Mouse (Mus musculus) fat pad, adult 2 months (tissue): ENCODE data around the gene A630001G21Rik.

Experiments
- DNase-seq: peaks from one replicate; pipeline ENCODE4 v3.0.0-alpha.2; 2011; ENCODE audit warnings: low read depth, low spot score; ENCODE audit errors: extremely low read depth

The A630001G21Rik gene

DNA sequence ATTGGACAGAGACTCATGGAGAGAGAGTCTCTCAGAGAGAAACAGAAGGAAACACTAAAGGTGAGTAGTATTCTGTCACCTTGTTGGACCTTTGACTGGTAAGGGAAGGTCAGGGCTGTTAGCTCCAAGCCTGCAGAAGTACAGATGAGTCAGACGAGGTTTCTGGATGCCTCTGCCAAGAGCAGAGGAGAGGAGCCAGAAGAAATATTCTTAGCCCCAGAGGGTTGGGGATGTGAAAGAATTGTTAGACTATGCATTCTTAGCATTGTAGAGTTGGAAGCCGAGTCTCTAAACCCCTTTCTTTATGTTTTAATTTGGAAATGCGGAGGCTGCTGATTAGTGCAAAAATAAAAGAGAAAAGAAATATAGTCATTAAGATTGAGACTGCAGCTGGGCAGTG lies 6.5 kb downstream of the A630001G21Rik start:
- DNase-seq, result peak; percentile 47

DNA sequence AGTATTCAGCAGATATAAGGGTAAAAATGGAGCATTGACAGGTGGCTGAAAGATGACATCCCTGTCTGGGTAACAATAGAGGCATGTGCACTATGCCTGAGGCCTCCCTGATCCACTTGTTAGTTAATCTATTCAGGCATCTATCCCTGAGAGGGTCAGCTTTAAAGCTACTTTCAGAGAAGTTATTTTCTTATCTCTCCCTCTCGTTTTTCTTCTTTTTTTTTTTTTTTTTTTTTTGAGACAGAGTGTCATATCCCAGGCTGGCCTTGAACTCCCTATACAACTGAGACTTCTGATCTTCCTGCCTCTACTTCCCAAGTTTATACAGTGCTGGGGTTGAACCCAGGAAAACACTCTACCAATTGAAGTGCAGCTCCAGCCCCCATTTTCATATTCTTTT lies 10.7 kb downstream of the A630001G21Rik start:
- no peak for DNase-seq

DNA sequence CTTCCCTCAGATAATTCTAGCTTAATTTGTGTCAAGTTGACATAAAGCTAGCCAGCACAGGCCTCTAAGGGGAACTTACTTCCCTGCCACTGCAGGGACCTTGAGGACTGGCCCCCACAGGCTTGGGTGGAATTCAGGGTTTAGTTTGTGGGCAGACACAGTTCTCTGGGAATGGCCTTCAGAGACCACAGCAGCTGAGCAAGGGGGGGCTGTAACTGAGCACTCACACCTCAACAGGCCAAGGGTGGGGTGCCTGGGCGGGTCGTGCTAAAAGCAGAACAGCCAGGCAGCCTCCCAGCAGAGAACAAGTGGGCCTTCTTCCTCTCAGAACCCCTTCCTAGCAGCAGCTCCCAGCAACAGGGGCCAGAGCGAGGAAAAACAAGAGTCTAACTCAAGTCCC lies 12.3 kb downstream of the A630001G21Rik start:
- no peak for DNase-seq

DNA sequence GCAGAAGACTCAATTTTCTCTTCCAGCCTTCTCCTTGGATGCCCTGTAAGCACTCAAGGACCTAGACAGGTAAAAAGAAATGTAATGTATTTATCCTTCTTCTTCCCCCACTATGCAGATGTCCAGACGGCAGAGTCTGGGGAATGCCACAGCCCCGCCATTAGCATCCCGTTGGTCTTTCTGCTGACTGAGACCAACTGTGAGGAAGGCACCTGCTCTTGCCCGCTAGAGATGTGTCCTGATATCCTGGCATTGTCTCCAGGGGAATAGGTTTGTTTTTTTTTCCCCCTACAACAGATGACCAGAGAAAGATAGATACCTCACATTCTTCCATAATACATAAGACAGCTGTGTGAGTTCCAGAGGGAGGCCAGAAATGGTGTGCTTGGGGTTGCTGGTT lies 14.2 kb downstream of the A630001G21Rik start:
- DNase-seq, result no peak

DNA sequence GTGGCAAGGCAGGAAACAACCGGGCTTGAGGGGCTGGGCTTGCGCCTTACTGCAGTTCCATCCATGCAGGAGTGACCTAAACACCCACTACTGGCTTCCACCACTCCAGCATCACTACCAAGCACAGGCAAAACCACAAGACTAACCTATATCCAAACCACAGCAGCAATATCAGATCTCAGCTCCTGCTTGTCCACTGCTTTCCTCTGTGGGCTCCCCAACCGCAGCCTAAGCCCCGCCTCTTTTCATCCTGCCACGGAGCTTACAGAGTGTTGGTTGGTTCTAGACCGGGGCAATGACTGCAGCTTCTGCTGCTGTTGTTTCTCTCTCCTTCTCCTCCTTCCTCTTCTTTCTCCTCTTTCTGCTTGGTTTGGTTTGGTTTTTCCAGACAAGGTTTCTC lies 15.1 kb downstream of the A630001G21Rik start:
- DNase-seq, result no peak

DNA sequence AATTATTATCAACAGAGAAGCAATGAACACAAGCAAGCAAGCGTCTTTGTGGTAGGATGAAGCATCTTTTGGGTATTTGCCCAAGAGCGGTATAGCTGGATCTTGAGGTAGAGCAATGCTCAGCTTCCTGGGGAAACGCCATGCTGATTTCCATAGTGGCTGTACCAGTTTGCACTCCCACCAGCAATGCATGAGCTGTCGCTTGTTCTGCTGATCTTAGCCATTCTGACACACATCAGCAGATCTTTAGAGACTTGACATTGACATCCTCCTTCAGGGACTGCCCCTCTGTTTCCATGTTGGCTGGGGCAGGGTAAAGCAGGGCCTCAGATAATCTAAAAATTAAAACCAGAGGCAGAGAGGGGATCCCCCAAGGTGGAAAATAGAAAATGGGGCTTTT lies 16.8 kb downstream of the A630001G21Rik start:
- no peak for DNase-seq

DNA sequence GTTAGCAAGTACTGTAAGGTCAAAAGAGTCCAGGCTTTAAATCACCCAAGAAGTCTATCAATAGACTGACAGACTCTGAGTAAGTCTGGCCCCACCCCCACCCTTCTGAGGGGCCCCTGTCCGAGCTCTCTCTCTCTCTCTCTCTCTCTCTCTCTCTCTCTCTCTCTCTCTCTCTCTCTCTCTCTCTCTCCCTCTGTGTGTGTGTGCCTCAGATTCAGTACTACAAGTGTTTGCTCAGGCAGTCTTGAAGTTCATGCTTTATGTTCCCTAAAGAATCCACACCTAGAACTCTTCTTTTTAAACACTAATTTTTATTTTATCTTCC lies 19.5 kb downstream of the A630001G21Rik start:
- no peak for DNase-seq

DNA sequence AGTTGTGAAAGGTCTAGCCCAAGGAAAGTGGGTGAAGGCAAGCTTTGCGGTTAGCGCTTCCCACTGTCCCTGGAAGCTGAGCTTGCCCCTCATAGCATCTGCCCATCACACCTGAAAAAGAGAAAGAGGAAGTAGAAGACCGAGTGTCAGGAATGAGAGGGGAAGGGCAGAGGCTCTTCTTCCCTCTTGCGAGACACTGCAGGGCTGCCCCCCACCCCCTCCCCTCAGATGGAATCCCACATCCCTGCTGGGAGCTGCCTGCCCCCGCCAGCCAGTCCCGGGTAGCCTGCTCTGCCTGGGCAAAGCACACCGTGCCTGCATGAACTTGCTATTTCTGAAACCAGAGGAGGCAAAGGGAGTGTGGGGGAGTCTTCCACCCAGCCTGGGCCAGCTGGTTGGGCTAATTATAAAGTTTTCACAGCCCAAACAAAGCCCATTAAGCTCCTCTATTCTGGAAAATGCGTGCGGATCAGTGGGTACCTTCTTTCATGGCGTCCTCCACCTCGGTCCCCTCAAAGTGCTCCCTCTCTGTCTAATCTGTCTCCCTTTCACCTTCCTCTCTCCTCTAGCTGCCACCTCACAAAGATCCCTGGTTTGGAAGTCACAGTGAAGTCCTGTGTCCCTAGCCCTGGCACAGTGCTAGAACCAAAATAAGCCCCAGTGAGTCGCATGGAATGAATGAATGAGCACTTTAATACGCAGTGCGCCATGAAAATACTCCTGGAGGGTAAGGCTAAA lies 20.0 kb downstream of the A630001G21Rik start:
- no peak for DNase-seq

DNA sequence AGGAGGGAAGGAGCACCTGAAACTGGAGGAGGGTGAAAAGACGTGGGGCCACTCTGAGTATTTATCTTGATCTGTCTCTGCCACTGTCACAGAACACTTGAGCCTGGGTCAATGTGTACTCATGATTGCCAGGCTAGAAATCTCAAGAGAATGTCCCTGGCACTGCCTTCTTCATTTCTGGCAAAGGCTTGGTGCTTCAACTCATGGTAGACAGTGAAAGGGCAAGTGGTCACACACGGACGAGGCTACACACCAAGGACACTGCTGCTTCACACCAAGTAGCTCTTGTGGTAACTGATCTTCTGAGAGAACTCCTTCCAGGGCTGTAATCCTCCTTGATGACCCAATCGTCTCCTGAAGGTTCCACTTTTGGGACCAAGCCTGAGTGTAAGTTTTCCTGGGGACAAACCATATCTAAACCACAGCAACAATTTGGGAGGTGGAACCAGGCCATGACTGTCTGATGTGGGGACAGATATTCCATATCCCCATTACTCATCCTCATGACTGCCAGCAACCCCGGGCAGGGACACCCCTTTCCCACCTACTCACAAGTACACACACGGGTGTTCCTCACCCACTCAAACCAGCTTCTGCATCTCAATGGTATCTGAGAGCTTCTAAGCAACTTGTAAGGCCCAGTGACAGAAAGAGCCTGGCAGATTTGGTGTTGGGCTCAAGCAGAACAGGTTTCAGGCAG lies 20.8 kb downstream of the A630001G21Rik start:
- DNase-seq, result peak; percentile 23

DNA sequence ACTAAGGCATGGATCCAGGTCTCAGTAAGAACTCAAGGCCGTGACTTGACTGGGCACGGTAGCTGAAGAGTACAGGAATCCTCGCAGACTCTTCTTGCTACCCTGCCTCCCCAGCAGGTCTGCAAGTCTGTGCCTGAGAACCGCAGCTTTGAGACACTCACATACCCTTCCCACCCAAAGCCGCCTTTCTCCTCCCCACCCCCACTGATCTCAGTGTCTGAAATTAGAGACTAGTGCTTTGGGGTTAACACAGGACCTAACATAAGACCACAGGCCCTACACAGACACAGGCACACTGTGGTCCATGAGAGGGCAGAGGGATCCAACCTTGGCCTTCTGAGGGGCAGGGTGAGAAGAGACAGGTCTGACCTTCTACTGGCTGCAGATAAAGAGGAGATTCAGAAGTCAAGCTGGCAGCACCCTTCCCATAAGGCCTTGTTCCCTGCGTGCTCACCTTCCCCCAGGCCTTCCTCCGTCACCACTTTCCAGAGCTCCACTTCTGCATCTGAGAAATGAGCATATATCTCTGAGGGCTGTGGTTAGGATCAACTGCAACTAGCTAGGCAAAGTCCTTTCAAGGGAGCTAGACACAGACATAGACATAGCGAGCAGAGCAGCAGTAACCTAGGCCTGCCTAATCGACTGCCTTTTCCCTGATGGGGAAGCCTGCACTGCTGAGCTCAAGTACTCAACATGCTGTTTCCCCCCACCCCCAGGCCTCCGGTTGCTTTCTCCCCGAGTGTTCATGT lies 26.3 kb downstream of the A630001G21Rik start:
- DNase-seq, result no peak

DNA sequence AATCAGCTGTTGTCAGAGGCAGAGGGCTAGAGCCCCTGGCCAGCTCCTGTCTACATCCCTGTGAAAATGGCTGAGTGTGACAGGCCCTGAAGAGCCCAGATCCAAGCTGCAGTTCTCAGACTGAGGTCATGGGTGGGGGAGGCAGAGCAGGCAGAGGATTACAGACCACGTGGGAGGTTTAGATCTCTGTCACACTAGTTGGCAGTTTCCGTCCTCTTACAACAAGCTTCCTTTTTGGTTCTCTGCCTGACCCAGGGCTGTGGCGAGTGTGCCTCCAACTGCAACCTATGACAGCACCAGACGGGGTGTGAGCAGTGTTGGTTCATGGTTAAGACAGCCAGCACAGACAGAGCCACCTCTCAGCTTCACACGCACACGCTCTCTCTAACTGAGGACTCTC lies 26.9 kb downstream of the A630001G21Rik start:
- DNase-seq, result peak; percentile 74

DNA sequence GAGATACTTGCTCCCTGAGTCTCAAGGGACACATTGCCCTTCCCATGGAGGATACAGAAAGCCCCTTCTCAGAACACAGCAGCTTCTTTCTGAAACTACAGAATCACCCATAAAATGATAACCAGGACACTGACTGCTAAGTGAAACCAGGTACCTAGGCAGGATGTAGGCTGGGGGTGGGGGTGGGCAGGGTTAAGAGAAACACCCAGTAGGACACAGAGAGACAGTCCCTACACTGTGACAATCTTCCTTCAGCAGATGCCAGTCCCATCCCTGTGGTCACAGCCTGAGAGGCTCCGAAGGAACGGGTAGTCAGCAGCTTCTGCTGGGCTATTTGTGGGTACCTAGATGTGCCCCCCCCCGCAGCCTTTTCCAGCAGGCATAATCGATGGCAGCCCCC lies 27.8 kb downstream of the A630001G21Rik start:
- no peak for DNase-seq

DNA sequence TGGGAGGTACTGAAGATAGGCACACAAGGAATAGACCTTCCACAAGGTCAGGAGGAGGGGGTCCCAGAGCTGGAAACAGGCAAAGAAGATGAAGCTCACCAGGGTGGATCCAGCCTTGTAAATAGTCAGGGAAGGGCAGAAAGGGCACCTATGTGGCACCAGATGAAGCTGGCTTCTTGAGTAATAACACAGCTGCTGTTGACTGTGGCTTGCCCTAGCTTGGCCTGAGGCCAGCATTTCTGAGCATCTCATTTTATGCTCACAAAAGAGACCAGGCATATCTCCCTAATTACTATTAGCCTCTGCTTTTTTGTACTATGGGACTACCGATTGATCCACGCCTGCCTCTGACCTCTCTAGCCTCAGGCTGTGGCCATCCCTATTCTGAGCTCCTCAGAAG lies 28.6 kb downstream of the A630001G21Rik start:
- no peak for DNase-seq

DNA sequence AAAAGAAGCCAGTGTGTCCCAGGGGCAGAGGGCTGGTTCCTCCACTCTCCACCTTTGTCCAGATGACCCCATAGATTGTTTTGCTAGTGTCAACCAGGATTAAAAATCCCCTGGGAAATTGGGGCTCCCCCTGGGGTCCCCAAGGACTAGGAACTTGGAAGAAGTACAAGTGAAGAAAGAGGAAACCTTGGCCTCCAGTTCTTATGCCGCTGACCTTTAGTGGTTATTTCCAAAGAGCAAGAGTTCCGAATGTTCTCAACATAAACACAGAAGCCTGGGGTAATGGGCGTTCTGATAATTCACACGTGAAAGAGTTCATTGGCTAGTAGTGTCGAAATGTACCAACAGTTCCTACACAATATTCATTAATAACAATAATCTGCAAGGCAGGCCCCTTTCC lies 31.9 kb downstream of the A630001G21Rik start:
- DNase-seq, result peak; percentile 68

DNA sequence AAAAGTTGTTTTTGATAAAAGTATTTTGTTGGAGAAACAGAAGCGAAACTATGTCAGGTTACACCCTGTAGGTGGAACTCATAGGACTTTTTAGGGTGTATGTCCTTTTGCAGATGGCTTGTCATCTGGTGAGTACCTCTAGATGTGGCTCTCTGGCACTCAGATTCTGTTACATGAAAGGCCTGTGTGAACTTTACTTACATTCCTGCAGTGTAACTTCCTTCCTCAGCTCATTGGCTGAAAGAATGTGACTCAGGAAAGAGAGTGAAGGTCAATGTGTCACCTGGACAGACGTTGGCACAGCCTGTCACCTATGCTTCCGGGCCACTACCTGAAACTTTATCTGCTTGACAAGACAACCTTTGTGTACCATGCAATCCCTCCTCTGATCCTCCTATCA lies 33.9 kb downstream of the A630001G21Rik start:
- DNase-seq, result no peak

DNA sequence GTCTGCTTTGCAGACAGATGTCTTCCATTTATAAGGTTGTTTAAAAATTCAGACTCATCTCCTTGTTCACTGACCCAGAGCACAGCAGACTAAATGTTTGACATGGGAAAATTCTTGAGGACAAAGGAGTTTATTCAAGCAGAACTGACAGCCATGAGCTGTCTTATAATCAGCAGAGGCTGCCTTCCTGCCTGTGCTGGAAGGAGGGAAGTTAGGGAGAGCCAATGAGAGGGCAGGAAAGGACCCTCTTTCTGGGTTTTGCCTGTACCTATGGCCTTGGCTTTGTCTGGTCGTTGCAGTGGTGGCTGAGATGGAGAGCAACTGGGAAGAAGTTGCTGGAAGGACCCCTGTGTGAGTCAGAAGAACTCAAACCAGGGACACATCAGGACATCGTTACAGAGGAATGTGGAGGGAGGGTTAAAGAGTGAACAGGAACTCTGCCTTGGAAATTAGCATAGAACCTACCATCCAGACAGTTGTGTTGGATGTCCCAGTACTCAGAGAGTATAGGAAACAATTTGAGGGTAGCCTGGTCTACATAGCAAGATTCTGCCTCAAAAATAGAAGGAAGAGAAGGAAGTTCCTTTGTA lies 35.4 kb downstream of the A630001G21Rik start:
- DNase-seq, result no peak

DNA sequence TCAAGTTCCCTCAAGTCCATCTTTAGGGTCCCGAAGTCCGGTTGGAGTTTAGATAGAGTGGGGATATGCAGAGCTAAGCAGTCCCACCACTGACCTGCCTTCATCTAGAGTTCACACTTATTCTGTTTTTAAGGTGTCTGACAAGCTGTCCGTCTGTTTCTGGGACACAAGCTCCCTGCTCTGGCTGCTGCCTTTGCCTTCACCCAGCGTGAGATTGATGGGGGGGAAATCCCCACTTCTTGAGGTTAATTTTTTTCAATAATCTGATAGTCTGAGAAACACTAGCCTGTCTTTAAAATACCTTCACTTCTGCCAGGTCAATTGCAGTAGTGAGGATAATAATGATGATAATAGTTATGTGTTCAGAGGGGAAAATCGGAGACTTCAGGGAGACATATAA lies 36.1 kb downstream of the A630001G21Rik start:
- no peak for DNase-seq

DNA sequence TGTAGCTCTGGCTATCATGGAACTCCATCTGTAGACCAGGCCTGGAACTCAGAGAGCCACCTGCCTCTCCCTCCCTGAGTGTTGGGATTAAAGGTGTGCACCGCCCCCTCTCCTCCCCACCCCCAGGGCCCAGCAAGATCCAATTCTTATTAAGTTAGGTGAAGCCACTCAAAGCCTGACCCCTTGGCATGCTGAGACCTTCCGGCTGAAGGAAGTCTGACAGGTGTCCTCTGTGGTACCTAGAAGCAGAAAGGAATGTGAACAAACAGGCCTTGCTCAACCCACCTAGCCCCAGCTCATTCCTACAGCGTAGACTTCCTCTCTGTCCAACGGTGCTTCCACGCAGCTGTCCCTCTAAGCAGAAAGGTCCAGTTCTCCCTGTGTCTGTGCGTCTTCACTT lies 37.5 kb downstream of the A630001G21Rik start:
- no peak for DNase-seq

DNA sequence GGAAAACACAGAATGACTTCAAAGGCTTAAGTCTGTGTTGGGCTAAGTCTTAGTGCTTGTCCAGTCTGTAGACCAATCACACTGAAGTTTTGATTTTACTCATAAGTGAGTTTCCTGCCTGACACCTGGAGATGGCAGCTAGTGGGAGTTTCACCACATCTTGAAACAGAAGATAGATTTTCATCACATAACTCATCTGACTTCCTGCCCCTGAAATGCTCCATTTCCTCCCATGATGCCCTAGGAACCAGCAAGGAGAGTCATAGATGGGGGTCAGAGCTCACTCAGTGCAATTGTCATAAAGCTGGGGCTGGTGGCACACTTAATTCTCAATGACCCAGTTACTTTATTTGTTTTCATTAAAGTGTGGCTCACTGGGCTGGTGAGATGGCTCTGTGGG lies 38.6 kb downstream of the A630001G21Rik start:
- no peak for DNase-seq

DNA sequence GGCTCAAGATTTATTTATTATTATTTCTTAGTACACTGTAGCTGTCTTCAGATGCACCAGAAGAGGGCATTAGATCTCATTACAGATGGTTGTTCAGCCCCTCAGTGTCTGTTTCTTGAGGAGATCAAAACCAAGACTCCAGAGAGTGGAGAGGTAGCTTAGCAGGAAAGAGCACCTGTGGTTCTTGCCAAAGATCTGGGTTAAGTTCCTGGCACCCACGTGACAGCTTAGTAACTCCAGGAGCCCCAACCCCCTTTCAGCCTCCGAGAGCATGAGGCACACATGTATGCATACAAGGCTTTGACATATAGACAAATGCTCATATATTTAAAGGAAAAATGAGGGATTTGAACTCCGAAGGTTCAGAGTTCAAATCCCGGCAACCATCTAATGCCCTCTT lies 39.4 kb downstream of the A630001G21Rik start:
- no peak for DNase-seq

DNA sequence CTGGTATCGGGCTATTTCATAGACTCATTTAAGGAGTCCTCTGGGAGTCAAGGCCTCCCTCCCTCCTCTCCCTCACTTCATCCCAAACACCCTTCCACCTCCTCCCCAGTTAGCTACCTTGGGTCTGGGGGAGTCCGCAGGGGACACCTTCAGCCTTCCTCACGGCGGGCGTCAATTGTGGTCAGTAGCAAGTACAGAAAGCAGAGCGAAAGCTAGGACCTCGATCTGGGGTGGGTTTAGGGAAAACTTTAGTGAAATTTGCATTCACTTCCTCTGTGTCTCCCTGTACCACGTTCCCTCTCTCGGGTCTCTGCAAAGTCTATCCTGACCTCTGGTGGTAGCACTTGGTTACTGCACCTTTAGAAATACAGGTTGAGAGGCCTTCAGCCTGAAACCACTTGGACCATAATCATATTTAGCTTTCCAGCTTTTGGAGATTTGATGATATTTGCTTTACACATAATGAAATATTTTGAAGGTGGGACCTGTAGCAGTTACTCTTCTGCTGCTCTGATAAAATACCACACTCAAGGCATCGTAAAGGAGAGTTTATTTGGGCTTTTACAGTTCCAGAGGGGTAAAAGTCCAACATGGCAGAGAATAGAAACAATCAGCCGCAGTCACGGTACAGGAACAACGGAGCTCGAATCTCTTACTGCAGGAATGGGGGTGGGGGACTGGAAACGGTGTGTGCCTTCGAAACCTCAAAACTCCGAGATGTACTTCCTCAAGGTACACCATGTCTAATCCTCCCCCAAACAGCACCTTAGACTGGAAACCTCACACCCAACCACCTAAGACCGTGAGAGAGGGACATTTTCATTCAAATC lies 41.9 kb downstream of the A630001G21Rik start:
- DNase-seq, result no peak
